Mouse (Mus musculus) heart, postnatal 0 days (tissue): ENCODE results near the gene Pde1c. TPM values are rescaled to one million over a fixed set of nuclear protein-coding genes. Genes with fewer than 3 reads are reported as not detected.

Experiments
- ATAC-seq: fragments of 200-750 bp; cut with Nextera tagmentation; 2 replicates; pipeline ENCODE4 v1.8.0; 2017; ENCODE audit warnings: low read depth, moderate number of reproducible peaks, moderate library complexity; ENCODE audit not compliant: insufficient read depth
- DNase-seq: peaks from one replicate; pipeline ENCODE4 v3.0.0-alpha.2; 2016; ENCODE audit warnings: low spot score
- H3K27ac ChIP-seq: fragments of 300-500 bp; sonication (generic); 2 replicates; pipeline ENCODE4 v1.5.1; 2014; ENCODE audit warnings: low read depth, mild to moderate bottlenecking
- H3K27me3 ChIP-seq: fragments of 300-500 bp; sonication (generic); 2 replicates; pipeline ENCODE4 v1.6.1; 2014; ENCODE audit warnings: low read length, mixed read lengths; ENCODE audit not compliant: control insufficient read depth, insufficient read depth
- H3K36me3 ChIP-seq: fragments of 300-500 bp; sonication (generic); replicated peaks from 2 replicates; pipeline ENCODE4 v1.6.1; 2014; ENCODE audit warnings: low read length, mixed read lengths; ENCODE audit not compliant: control insufficient read depth, insufficient read depth
- H3K4me1 ChIP-seq: fragments of 300-500 bp; sonication (generic); 2 replicates; pipeline ENCODE4 v1.6.1; 2014; ENCODE audit warnings: antibody characterized with exemption; ENCODE audit not compliant: control insufficient read depth, insufficient read depth
- H3K4me2 ChIP-seq: fragments of 300-500 bp; sonication (generic); 2 replicates; pipeline ENCODE4 v1.6.1; 2014; ENCODE audit warnings: low read depth, mild to moderate bottlenecking, low read length, moderate library complexity
- H3K4me3 ChIP-seq: fragments of 300-500 bp; sonication (generic); 2 replicates; pipeline ENCODE4 v1.5.1; 2014; ENCODE audit warnings: low read depth, low read length
- H3K9ac ChIP-seq: fragments of 300-500 bp; sonication (generic); replicated peaks from 2 replicates; pipeline ENCODE4 v1.6.1; 2014; ENCODE audit warnings: low read depth, low read length, mixed read lengths
- H3K9me3 ChIP-seq: fragments of 300-500 bp; sonication (generic); replicated peaks from 2 replicates; pipeline ENCODE4 v1.6.1; 2016; ENCODE audit warnings: low read length; ENCODE audit not compliant: control insufficient read depth
- CTCF ChIP-seq: IDR thresholded peaks from 2 replicates; pipeline ENCODE4 v1.5.1; 2016; ENCODE audit warnings: antibody characterized with exemption, control low read depth, low read depth
- EP300 ChIP-seq: IDR thresholded peaks from 2 replicates; pipeline ENCODE4 v1.6.1; 2016; ENCODE audit warnings: antibody characterized with exemption, low read depth
- WGBS: fragments of 180-500 bp; shearing (Covaris S2); extraction: QIAGEN DNeasy Blood & Tissue Kit; methylation state at CpG from one replicate; pipeline ENCODE4 v1.1.7; 2014; 5-methylcytosine and 5-hydroxymethylcytosine counted together
- polyA plus RNA-seq: library from polyadenylated mRNA; unstranded; fragments of >200 nt; fragmentation: Nextera tagmentation; extraction: Ambion mirVana; gene quantifications from 2 replicates; pipeline ENCODE4 v1.2.1, GENCODE M21; 2015
- total RNA-seq: library from RNA; depleted of rRNA; stranded (reverse); fragments of >200 nt; gene quantifications from 2 replicates; pipeline ENCODE4 v1.2.3, GENCODE M21; 2014; ENCODE audit warnings: low replicate concordance

The Pde1c gene
- total and polyA plus RNA-seq, 2 experiments from 2014 or later, result 26.8 to 83.2 TPM

- peaks cover 5% of the 10 kb centered on the region; the same call in 1 of the 2 replicates for H3K4me1 ChIP-seq
- TF ChIP-seq EP300 (no peak), CTCF (no peak)
- H3K9me3 ChIP-seq, result no peaks in the 10 kb centered on the region
- H3K4me2 ChIP-seq, result peak overlapping the region; percentile 85
- no peak; the same call in 1 of the 2 replicates for ATAC-seq
- no peak for DNase-seq
- no peaks in the 10 kb centered on the region for H3K36me3 ChIP-seq
- no peak overlapping the region for H3K9ac ChIP-seq
- WGBS, result 2% methylated on average over 5 of the region's 5 CpGs
- no peak overlapping the region for H3K27ac ChIP-seq
- H3K27me3 ChIP-seq, result no peaks in the 10 kb centered on the region
- peak overlapping the region; percentile 73 for H3K4me3 ChIP-seq
Measured at GRCm38 (mm10) chr6:56362650-56363049, 206.3 kb downstream of the Pde1c start.

- WGBS, result under 1% methylated on average over 10 of the region's 10 CpGs
- peak overlapping the region; percentile 67 for H3K9ac ChIP-seq
- H3K9me3 ChIP-seq, result no peaks in the 10 kb centered on the region
- peak overlapping the region; percentile 85 for H3K4me2 ChIP-seq
- ATAC-seq, result peak; percentile 93
- H3K27ac ChIP-seq, result peak overlapping the region; percentile 84
- TF ChIP-seq CTCF (peak; percentile 65), EP300 (no peak)
- peaks cover 5% of the 10 kb centered on the region; the same call in 1 of the 2 replicates for H3K4me1 ChIP-seq
- H3K4me3 ChIP-seq, result peak overlapping the region; percentile 73
- H3K27me3 ChIP-seq, result no peaks in the 10 kb centered on the region
- peak; percentile 82 for DNase-seq
- no peaks in the 10 kb centered on the region for H3K36me3 ChIP-seq
Measured at GRCm38 (mm10) chr6:56362128-56362545, 206.8 kb downstream of the Pde1c start.

- DNase-seq (no peak), ATAC-seq (peak; percentile 43)
- Histone ChIP-seq H3K4me2 (peak overlapping the region; percentile 85), H3K36me3 (no peaks in the 10 kb centered on the region), H3K9ac (peak overlapping the region; percentile 67), H3K27ac (peak overlapping the region; percentile 84), H3K27me3 (no peaks in the 10 kb centered on the region), H3K9me3 (no peaks in the 10 kb centered on the region), H3K4me3 (peak overlapping the region; percentile 73), H3K4me1 (peaks cover 9% of the 10 kb centered on the region)
- 6% methylated on average over 19 of the region's 19 CpGs for WGBS
- TF ChIP-seq EP300, result no peak
- TF ChIP-seq CTCF, result no peak
Measured at GRCm38 (mm10) chr6:56361348-56362127, 207.4 kb downstream of the Pde1c start.

GRCm38 (mm10) chr6:56360086-56360485 is 208.8 kb downstream of the Pde1c start:
- Histone ChIP-seq H3K9me3 (no peaks in the 10 kb centered on the region), H3K9ac (peak overlapping the region; percentile 67), H3K27me3 (no peaks in the 10 kb centered on the region), H3K4me2 (peak overlapping the region; percentile 85), H3K36me3 (no peaks in the 10 kb centered on the region), H3K4me3 (peak overlapping the region; percentile 73), H3K4me1 (peaks cover 17% of the 10 kb centered on the region), H3K27ac (peak overlapping the region; percentile 62)
- ATAC-seq, result no peak
- DNase-seq, result no peak
- TF ChIP-seq CTCF (no peak), EP300 (no peak)
- 26% methylated on average over 6 of the region's 6 CpGs for WGBS

GRCm38 (mm10) chr6:56359126-56359525 is 209.8 kb downstream of the Pde1c start:
- H3K9ac ChIP-seq, result no peak overlapping the region
- DNase-seq (peak; percentile 42), ATAC-seq (no peak)
- no peaks in the 10 kb centered on the region for H3K36me3 ChIP-seq
- WGBS, result 17% methylated on average over 3 of the region's 3 CpGs
- H3K27me3 ChIP-seq, result no peaks in the 10 kb centered on the region
- 0 out of 2 replicates have a peak, but pooled peaks have one; percentile 49 for TF ChIP-seq EP300
- TF ChIP-seq CTCF, result no peak
- peaks cover 26% of the 10 kb centered on the region for H3K4me1 ChIP-seq
- peak overlapping the region; percentile 85 for H3K4me2 ChIP-seq
- no peaks in the 10 kb centered on the region for H3K9me3 ChIP-seq
- peak overlapping the region; percentile 73; the same call in 1 of the 2 replicates for H3K4me3 ChIP-seq
- H3K27ac ChIP-seq, result peak overlapping the region; percentile 62
